Mouse (Mus musculus) ES-Bruce4 (cell line): Measurements from ENCODE around the gene Tnfsf13b.

Experiments used
- CTCF ChIP-seq: IDR thresholded peaks from one replicate; pipeline ENCODE4 v1.8.1; 2011; ENCODE audit warnings: low read depth, low read length
- EP300 ChIP-seq: IDR thresholded peaks from 2 replicates; pipeline ENCODE4 v1.6.1; 2011; ENCODE audit warnings: low read depth, low read length; ENCODE audit not compliant: insufficient read depth

- TF ChIP-seq EP300, result no peak
- no peak for TF ChIP-seq CTCF
Observed at GRCm38 (mm10) chr8:10006156-10006985, at the start of gene Tnfsf13b.
